In genomic region chr4:59845245-59845637, GRCm38 (mm10) we compare ENCODE assay signal across 17 mouse cellular contexts. TPM values are rescaled to one million over a fixed set of nuclear protein-coding genes. Genes with fewer than 3 reads are reported as not detected.
DNase-seq lines count a peak whose midpoint lies in the region; ATAC-seq and TF ChIP-seq lines count a peak whose summit lies in the region.
"Had no signal": no experiment of that assay in that cellular context is flagged by ENCODE, and none has a peak within 500 bp of the region (broad histone marks: within the 10 kb centered on the region; RNA-seq: fewer than 3 reads in every experiment).

No protein-coding gene starts in this region.

- peak overlapping the region; percentile 12; the same call in 1 of the 2 replicates for H3K27ac ChIP-seq in gastrocnemius, adult 2 months
- H3K27ac ChIP-seq in liver, embryonic 12.5 days, result peak overlapping the region; percentile 28; the same call in 1 of the 2 replicates
- H3K27ac ChIP-seq: hindbrain, embryonic 14.5 days; limb, embryonic 13.5 days; midbrain, embryonic 10.5 days had no signal

- H3K36me3 ChIP-seq in megakaryocyte, embryonic 14.5 days (replicated peaks; ENCODE audit: low read length), result peaks cover 61% of the 10 kb centered on the region
- H3K36me3 ChIP-seq in liver, embryonic 12.5 days, result peaks cover 10% of the 10 kb centered on the region

- H3K4me1 ChIP-seq in megakaryocyte, embryonic 14.5 days, result peaks cover 100% of the 10 kb centered on the region
- 0 out of 2 replicates have a peak, but pooled peaks cover 15% of the 10 kb centered on the region for H3K4me1 ChIP-seq in liver, embryonic 12.5 days
- H3K4me1 ChIP-seq: midbrain, embryonic 10.5 days had no signal

- 61% methylated on average over 3 of the region's 3 CpGs for WGBS in liver, embryonic 12.5 days (ENCODE audit: insufficient replicate concordance)

- no peak overlapping the region for H3K4me2 ChIP-seq in liver, embryonic 12.5 days
- H3K4me2 ChIP-seq: hindbrain, embryonic 14.5 days; limb, embryonic 13.5 days had no signal

- no peak for DNase-seq in gastrocnemius, adult 2 months
- no peak for DNase-seq in gastrocnemius, postnatal 36 days
- peak; percentile 36 for DNase-seq in yolk sac, embryonic 10.5 days (ENCODE audit: low spot score)
- DNase-seq in urinary bladder, postnatal 14 days (ENCODE audit: low spot score), result no peak
- no peak for DNase-seq in frontal cortex, postnatal 14 days (ENCODE audit: low spot score in 2 of 2)
- DNase-seq: cerebellum, adult 11 months; cerebellum, postnatal 25 days; right cerebral cortex, postnatal 25 days; thymus, postnatal 25 days had no signal

- no peak overlapping the region for H3K4me3 ChIP-seq in gastrocnemius, adult 2 months
- H3K4me3 ChIP-seq in megakaryocyte, embryonic 14.5 days (replicated peaks), result peak overlapping the region; percentile 88
- H3K4me3 ChIP-seq in liver, embryonic 12.5 days, result no peak overlapping the region
- H3K4me3 ChIP-seq: erythroblast, embryonic 14.5 days; limb, embryonic 13.5 days; midbrain, embryonic 10.5 days had no signal

- no peak overlapping the region for H3K9ac ChIP-seq in liver, embryonic 12.5 days
- H3K9ac ChIP-seq: hindbrain, embryonic 14.5 days; limb, embryonic 13.5 days had no signal

- no peak for ATAC-seq in megakaryocyte, adult 5-6 weeks (ENCODE audit: poor library complexity, severe bottlenecking)
- no peak for ATAC-seq in liver, embryonic 12.5 days
- ATAC-seq: forebrain, embryonic 16.5 days had no signal

- intact Hi-C loops in gastrocnemius, adult 2 months (cut with DNase I), result no loop called here
- intact Hi-C loops in gastrocnemius, postnatal 36 days (cut with DNase I), result no loop called here

- no peaks in the 10 kb centered on the region for H3K27me3 ChIP-seq in megakaryocyte, embryonic 14.5 days (replicated peaks)
- H3K27me3 ChIP-seq in liver, embryonic 12.5 days (replicated peaks), result no peaks in the 10 kb centered on the region
- H3K27me3 ChIP-seq: limb, embryonic 13.5 days had no signal

- H3K9me3 ChIP-seq in megakaryocyte, embryonic 14.5 days, result no peaks in the 10 kb centered on the region
- H3K9me3 ChIP-seq in liver, embryonic 12.5 days (replicated peaks), result no peaks in the 10 kb centered on the region
- H3K9me3 ChIP-seq: limb, embryonic 13.5 days had no signal

- no peak for TF ChIP-seq CTCF in gastrocnemius, adult 2 months (IDR thresholded peaks at IDR 0.05)

RNA-seq across cellular contexts. Expression of gene Snx30, which starts 39.6 kb away (rescaled TPM):
- total RNA-seq in gastrocnemius, adult 2 months (2021), result 1 to 10 TPM; 3.1 to 4.1 TPM
- 1 to 10 TPM; 2.4 to 3.4 TPM for total RNA-seq in gastrocnemius, postnatal 36 days (2021)
- polyA plus RNA-seq in megakaryocyte, embryonic 14.5 days (2012; ENCODE audit: insufficient read depth, low replicate concordance), result 12.1 and 19.2 TPM in 2 replicates
- total RNA-seq in megakaryocyte, adult 5-6 weeks (2015), result 16.8 and 17.9 TPM in 2 replicates
- total RNA-seq in megakaryocyte, adult 5-6 weeks (2017), result 28.2 and 29.7 TPM in 2 replicates
- 5.6 and 7.5 TPM in 2 replicates for polyA plus RNA-seq in liver, embryonic 12.5 days (2016; fragmentation: Nextera tagmentation; extraction: Ambion mirVana)

RNA-seq across cellular contexts. Expression of gene Inip, which starts 43.9 kb away (rescaled TPM):
- 1 to 10 TPM; 2.8 to 5.9 TPM for total RNA-seq in gastrocnemius, adult 2 months (2021)
- total RNA-seq in gastrocnemius, postnatal 36 days (2021), result 1 to 10 TPM; 1.9 to 3.9 TPM
- 6.1 and 9.7 TPM in 2 replicates for polyA plus RNA-seq in megakaryocyte, embryonic 14.5 days (2012; ENCODE audit: insufficient read depth, low replicate concordance)
- total RNA-seq in megakaryocyte, adult 5-6 weeks (2015), result 41.6 and 49.0 TPM in 2 replicates
- total RNA-seq in megakaryocyte, adult 5-6 weeks (2017), result 47.3 and 52.7 TPM in 2 replicates
- 34.7 and 35.8 TPM in 2 replicates for polyA plus RNA-seq in liver, embryonic 12.5 days (2016; fragmentation: Nextera tagmentation; extraction: Ambion mirVana)

Comparison
In these comparisons a context has a peak if more than half of its experiments do, and no peak if none do; other contexts are left out.
1. RNA of gene Inip, which starts 43.9 kb away (total RNA-seq): 41.6 to 52.7 TPM in megakaryocyte, adult 5-6 weeks; 2.8 to 5.9 TPM in gastrocnemius, adult 2 months and 1.9 to 3.9 TPM in gastrocnemius, postnatal 36 days; every median in the first group is over 4 times any median in the second.